Mouse (Mus musculus): ENCODE data around the gene Gadl1.

DNA sequence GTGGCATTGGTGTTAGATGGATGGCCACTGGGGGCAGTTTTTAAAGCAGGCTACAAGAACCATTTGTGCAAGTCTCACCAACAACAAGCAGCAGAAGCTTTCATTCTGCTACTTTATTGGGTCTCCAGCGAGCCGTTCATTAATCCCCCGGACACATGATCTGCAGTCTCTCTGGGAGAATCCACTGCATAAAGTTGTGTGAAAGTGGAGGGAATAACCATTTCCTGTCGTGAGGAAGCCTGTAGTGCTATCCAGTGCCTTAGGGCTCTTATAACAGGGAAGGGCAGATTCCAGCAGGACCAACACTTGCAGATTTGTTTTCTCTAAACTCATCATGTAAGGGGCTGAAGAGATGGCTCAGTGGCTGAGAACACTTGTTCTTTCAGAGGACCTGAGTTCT lies 104.7 kb downstream of the Gadl1 start:
- TF ChIP-seq ZC3H11A (IDR thresholded peaks at IDR 0.05; ENCODE audit: low read depth, low read length): no peak
- no peak for TF ChIP-seq CTCF (conservative IDR thresholded peaks at IDR 0.05 in 1 of 2, IDR thresholded peaks at IDR 0.05 in 1 of 2; ENCODE audit: low read depth in 2 of 2, low read length in 2 of 2)
- TF ChIP-seq POLR2A (IDR thresholded peaks at IDR 0.05; ENCODE audit: low read depth, low read length): no peak
- no peak for TF ChIP-seq JUND (conservative IDR thresholded peaks at IDR 0.05; ENCODE audit: low read depth, low read length)
- TF ChIP-seq ETS1 (conservative IDR thresholded peaks at IDR 0.05; ENCODE audit: low read depth, low read length): no peak
- no peak for TF ChIP-seq USF2 (conservative IDR thresholded peaks at IDR 0.05; ENCODE audit: low read depth, low read length)
- TF ChIP-seq EP300 (IDR thresholded peaks at IDR 0.05; ENCODE audit: low read length): no peak
- no peak for TF ChIP-seq ZKSCAN1 (IDR thresholded peaks at IDR 0.05; ENCODE audit: borderline replicate concordance, low read depth, low read length)
- no peak for TF ChIP-seq MXI1 (IDR thresholded peaks at IDR 0.05; ENCODE audit: low read depth, low read length)
- no peak for TF ChIP-seq USF1 (IDR thresholded peaks at IDR 0.05; ENCODE audit: low read depth, low read length)
- no peak for TF ChIP-seq MAZ (IDR thresholded peaks at IDR 0.05; ENCODE audit: low read depth, low read length)
